Mouse (Mus musculus): ENCODE measurements at regions not wholly inside any gene's neighbourhood (a gene's known extent, or its start where the extent isn't known, plus 50 kb on each side); places are given as distances from the start of the nearest gene placed in this dataset.

- DNase-seq (ENCODE audit: low spot score): no peak
Measured at GRCm38 (mm10) chr1:61265706-61266127, 288.0 kb downstream of the Icos start.

- DNase-seq (ENCODE audit: low spot score): no peak
Measured at GRCm38 (mm10) chr1:61273843-61274242, 296.1 kb downstream of the Icos start.

- no peak for DNase-seq (ENCODE audit: low spot score)
Measured at GRCm38 (mm10) chr1:61274244-61274643, 296.5 kb downstream of the Icos start.

- DNase-seq (ENCODE audit: low spot score): no peak
Measured at GRCm38 (mm10) chr1:61277170-61277710, 299.5 kb downstream of the Icos start.

- no peak for DNase-seq (ENCODE audit: low spot score)
Measured at GRCm38 (mm10) chr1:61288185-61288584, 310.5 kb downstream of the Icos start.

- no peak for DNase-seq (ENCODE audit: low spot score)
Measured at GRCm38 (mm10) chr1:61288946-61289345, 311.2 kb downstream of the Icos start.

- no peak for DNase-seq (ENCODE audit: low spot score)
Measured at GRCm38 (mm10) chr1:61289552-61289951, 311.8 kb downstream of the Icos start.

- no peak for DNase-seq (ENCODE audit: low spot score)
Measured at GRCm38 (mm10) chr1:61293106-61293505, 315.4 kb downstream of the Icos start.

GRCm38 (mm10) chr1:61295219-61295618 is 317.5 kb downstream of the Icos start:
- DNase-seq (ENCODE audit: low spot score): no peak

GRCm38 (mm10) chr1:61296831-61297230 is 319.1 kb downstream of the Icos start:
- no peak for DNase-seq (ENCODE audit: low spot score)

- DNase-seq (ENCODE audit: low spot score): no peak
Measured at GRCm38 (mm10) chr1:61297361-61297760, 319.6 kb downstream of the Icos start.

GRCm38 (mm10) chr1:61298064-61298463 is 320.3 kb downstream of the Icos start:
- DNase-seq (ENCODE audit: low spot score): peak; percentile 60

GRCm38 (mm10) chr1:61298779-61299178 is 321.1 kb downstream of the Icos start:
- no peak for DNase-seq (ENCODE audit: low spot score)

- peak; percentile 10 for DNase-seq (ENCODE audit: low spot score)
Measured at GRCm38 (mm10) chr1:61300491-61300890, 322.8 kb downstream of the Icos start.

- no peak for DNase-seq (ENCODE audit: low spot score)
Measured at GRCm38 (mm10) chr1:61301041-61302030, 323.6 kb downstream of the Icos start.

- DNase-seq (ENCODE audit: low spot score): no peak
Measured at GRCm38 (mm10) chr1:61302570-61303071, 324.9 kb downstream of the Icos start.

- no peak for DNase-seq (ENCODE audit: low spot score)
Measured at GRCm38 (mm10) chr1:61306296-61306695, 328.6 kb downstream of the Icos start.

- DNase-seq (ENCODE audit: low spot score): no peak
Measured at GRCm38 (mm10) chr1:61309563-61309962, 329.1 kb upstream of the Pard3b start.

GRCm38 (mm10) chr1:61310063-61310760 is 328.4 kb upstream of the Pard3b start:
- DNase-seq (ENCODE audit: low spot score): no peak

- no peak for DNase-seq (ENCODE audit: low spot score)
Measured at GRCm38 (mm10) chr1:61310761-61311090, 327.9 kb upstream of the Pard3b start.

- DNase-seq (ENCODE audit: low spot score): no peak
Measured at GRCm38 (mm10) chr1:61313196-61313595, 325.4 kb upstream of the Pard3b start.

- no peak for DNase-seq (ENCODE audit: low spot score)
Measured at GRCm38 (mm10) chr1:61316261-61316660, 322.4 kb upstream of the Pard3b start.

GRCm38 (mm10) chr1:61316736-61317135 is 321.9 kb upstream of the Pard3b start:
- DNase-seq (ENCODE audit: low spot score): no peak

Data from lung, postnatal 25 days (tissue).